Mouse (Mus musculus) heart, postnatal 0 days (tissue): ENCODE data around the gene Islr. TPM values are rescaled to one million over a fixed set of nuclear protein-coding genes. Genes with fewer than 3 reads are reported as not detected.

ENCODE experiments used
- ATAC-seq: fragments of 200-750 bp; cut with Nextera tagmentation; 2 replicates; pipeline ENCODE4 v1.8.0; 2017; ENCODE audit warnings: low read depth, moderate number of reproducible peaks, moderate library complexity; ENCODE audit not compliant: insufficient read depth
- DNase-seq: peaks from one replicate; pipeline ENCODE4 v3.0.0-alpha.2; 2016; ENCODE audit warnings: low spot score
- H3K27ac ChIP-seq: fragments of 300-500 bp; sonication (generic); 2 replicates; pipeline ENCODE4 v1.5.1; 2014; ENCODE audit warnings: low read depth, mild to moderate bottlenecking
- H3K27me3 ChIP-seq: fragments of 300-500 bp; sonication (generic); 2 replicates; pipeline ENCODE4 v1.6.1; 2014; ENCODE audit warnings: low read length, mixed read lengths; ENCODE audit not compliant: control insufficient read depth, insufficient read depth
- H3K36me3 ChIP-seq: fragments of 300-500 bp; sonication (generic); replicated peaks from 2 replicates; pipeline ENCODE4 v1.6.1; 2014; ENCODE audit warnings: low read length, mixed read lengths; ENCODE audit not compliant: control insufficient read depth, insufficient read depth
- H3K4me1 ChIP-seq: fragments of 300-500 bp; sonication (generic); 2 replicates; pipeline ENCODE4 v1.6.1; 2014; ENCODE audit warnings: antibody characterized with exemption; ENCODE audit not compliant: control insufficient read depth, insufficient read depth
- H3K4me2 ChIP-seq: fragments of 300-500 bp; sonication (generic); 2 replicates; pipeline ENCODE4 v1.6.1; 2014; ENCODE audit warnings: low read depth, mild to moderate bottlenecking, low read length, moderate library complexity
- H3K4me3 ChIP-seq: fragments of 300-500 bp; sonication (generic); 2 replicates; pipeline ENCODE4 v1.5.1; 2014; ENCODE audit warnings: low read depth, low read length
- H3K9ac ChIP-seq: fragments of 300-500 bp; sonication (generic); replicated peaks from 2 replicates; pipeline ENCODE4 v1.6.1; 2014; ENCODE audit warnings: low read depth, low read length, mixed read lengths
- H3K9me3 ChIP-seq: fragments of 300-500 bp; sonication (generic); replicated peaks from 2 replicates; pipeline ENCODE4 v1.6.1; 2016; ENCODE audit warnings: low read length; ENCODE audit not compliant: control insufficient read depth
- CTCF ChIP-seq: IDR thresholded peaks from 2 replicates; pipeline ENCODE4 v1.5.1; 2016; ENCODE audit warnings: antibody characterized with exemption, control low read depth, low read depth
- EP300 ChIP-seq: IDR thresholded peaks from 2 replicates; pipeline ENCODE4 v1.6.1; 2016; ENCODE audit warnings: antibody characterized with exemption, low read depth
- WGBS: fragments of 180-500 bp; shearing (Covaris S2); extraction: QIAGEN DNeasy Blood & Tissue Kit; methylation state at CpG from one replicate; pipeline ENCODE4 v1.1.7; 2014; 5-methylcytosine and 5-hydroxymethylcytosine counted together
- microRNA-seq: library from miRNA; unstranded; fragments of <30 nt; microRNA quantifications from one replicate; pipeline ENCODE4, GENCODE M21; 2016
- polyA plus RNA-seq: library from polyadenylated mRNA; unstranded; fragments of >200 nt; fragmentation: Nextera tagmentation; extraction: Ambion mirVana; gene quantifications from 2 replicates; pipeline ENCODE4 v1.2.1, GENCODE M21; 2015
- total RNA-seq: library from RNA; depleted of rRNA; stranded (reverse); fragments of >200 nt; gene quantifications from 2 replicates; pipeline ENCODE4 v1.2.3, GENCODE M21; 2014; ENCODE audit warnings: low replicate concordance; rRNA removed

Islr gene
- total and polyA plus RNA-seq, 2 experiments from 2014 or later, result 14.4 to 39.9 TPM

GRCm38 (mm10) chr9:58112321-58112751, 91.8 kb downstream of the Islr start:
- 44% methylated on average over 5 of the region's 6 CpGs for WGBS
- no peak overlapping the region for H3K4me3 ChIP-seq
- H3K9me3 ChIP-seq, result no peaks in the 10 kb centered on the region
- H3K27ac ChIP-seq, result no peak overlapping the region
- no peak overlapping the region for H3K4me2 ChIP-seq
- TF ChIP-seq CTCF (no peak), EP300 (no peak)
- no peaks in the 10 kb centered on the region for H3K36me3 ChIP-seq
- no peaks in the 10 kb centered on the region; the same call in 1 of the 2 replicates for H3K4me1 ChIP-seq
- peaks cover 33% of the 10 kb centered on the region for H3K27me3 ChIP-seq
- H3K9ac ChIP-seq, result no peak overlapping the region
- no peak for DNase-seq
- no peak for ATAC-seq

DNA sequence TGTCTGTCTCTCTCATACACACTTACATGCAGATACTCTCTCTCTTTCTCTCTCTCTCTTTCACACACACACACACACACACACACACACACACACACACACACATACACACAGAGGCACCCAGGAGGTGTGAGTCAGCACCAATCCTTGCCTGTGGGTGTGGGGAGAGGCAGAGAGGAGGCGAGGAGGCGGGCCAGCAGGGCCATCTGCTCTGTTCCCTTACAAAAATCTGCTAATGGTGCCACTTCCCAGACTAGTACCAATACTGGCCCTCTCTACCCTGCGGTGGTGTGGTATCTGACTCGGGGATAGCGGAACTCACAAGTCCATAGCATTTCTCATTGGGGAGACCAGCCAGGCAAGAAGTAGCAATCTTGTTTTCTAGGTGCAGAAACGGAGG, 92.7 kb downstream of the Islr start:
- no peak for ATAC-seq
- peaks cover 24% of the 10 kb centered on the region for H3K27me3 ChIP-seq
- WGBS, result 68% methylated on average over 6 of the region's 6 CpGs

GRCm38 (mm10) chr9:58110787-58111186, 93.3 kb downstream of the Islr start:
- TF ChIP-seq CTCF (no peak), EP300 (no peak)
- ATAC-seq (no peak), DNase-seq (no peak)
- Histone ChIP-seq H3K9me3 (no peaks in the 10 kb centered on the region), H3K27me3 (peaks cover 23% of the 10 kb centered on the region), H3K4me1 (no peaks in the 10 kb centered on the region; the same call in 1 of the 2 replicates), H3K27ac (no peak overlapping the region), H3K36me3 (no peaks in the 10 kb centered on the region), H3K4me3 (no peak overlapping the region), H3K9ac (no peak overlapping the region), H3K4me2 (no peak overlapping the region)
- WGBS, result 67% methylated on average over 5 of the region's 5 CpGs

More for the DNA sequence above, 92.7 kb downstream of the Islr start:
- no peak for TF ChIP-seq EP300
- DNase-seq, result no peak
- no peak overlapping the region for H3K4me3 ChIP-seq
- no peaks in the 10 kb centered on the region; the same call in 1 of the 2 replicates for H3K4me1 ChIP-seq
- no peaks in the 10 kb centered on the region for H3K36me3 ChIP-seq
- H3K9ac ChIP-seq, result no peak overlapping the region
- H3K9me3 ChIP-seq, result no peaks in the 10 kb centered on the region
- no peak overlapping the region for H3K27ac ChIP-seq
- no peak overlapping the region for H3K4me2 ChIP-seq

GRCm38 (mm10) chr9:58107494-58107893, 96.6 kb downstream of the Islr start:
- no peaks in the 10 kb centered on the region for H3K4me1 ChIP-seq
- TF ChIP-seq CTCF (no peak), EP300 (no peak)
- no peak overlapping the region for H3K27ac ChIP-seq

More at GRCm38 (mm10) chr9:58107494-58107893, 96.6 kb downstream of the Islr start:
- Histone ChIP-seq H3K27me3 (peaks cover 10% of the 10 kb centered on the region), H3K4me3 (no peak overlapping the region), H3K9me3 (no peaks in the 10 kb centered on the region), H3K4me2 (no peak overlapping the region), H3K9ac (no peak overlapping the region), H3K36me3 (no peaks in the 10 kb centered on the region)
- ATAC-seq (no peak), DNase-seq (no peak)
- 53% methylated on average over 5 of the region's 5 CpGs for WGBS

Small RNA genes within 50 kb of the gene (microRNA-seq; reads per million reads assigned to microRNA genes)
- gene Mir6385, result not detected

Other genes starting within 250 kb of the Islr start
- gene Cyp11a1, start 197.9 kb downstream of the Islr start, total RNA-seq, result 1.1 and 2.3 TPM in 2 replicates
- 0.90 and 1.3 TPM in 2 replicates for gene Cyp11a1, start 197.9 kb downstream of the Islr start, polyA plus RNA-seq
- gene Stra6, start 140.5 kb downstream of the Islr start, total RNA-seq, result not detected in 2 replicates
- gene Stra6, start 140.5 kb downstream of the Islr start, polyA plus RNA-seq, result 0.05 and 0.11 TPM in 2 replicates
- gene Ccdc33, start 85.5 kb downstream of the Islr start, total RNA-seq, result not detected in 2 replicates
- 0.25 TPM in 1 of 2 replicates, not detected in the other for gene Ccdc33, start 85.5 kb downstream of the Islr start, polyA plus RNA-seq
- gene Islr2, start within 50 bp of the Islr start, total RNA-seq, result 0.69 and 0.89 TPM in 2 replicates
- gene Islr2, start within 50 bp of the Islr start, polyA plus RNA-seq, result 0.08 TPM in 1 of 2 replicates, not detected in the other
- gene Pml, start 45.5 kb upstream of the Islr start, total RNA-seq, result 11.4 and 15.0 TPM in 2 replicates
- 5.2 and 5.6 TPM in 2 replicates for gene Pml, start 45.5 kb upstream of the Islr start, polyA plus RNA-seq
- gene Stoml1, start 48.9 kb upstream of the Islr start, total RNA-seq, result 16.4 and 52.8 TPM in 2 replicates
- gene Stoml1, start 48.9 kb upstream of the Islr start, polyA plus RNA-seq, result 21.7 and 23.3 TPM in 2 replicates
- 44.1 and 61.7 TPM in 2 replicates for gene Loxl1, start 108.9 kb upstream of the Islr start, total RNA-seq
- 39.2 and 40.7 TPM in 2 replicates for gene Loxl1, start 108.9 kb upstream of the Islr start, polyA plus RNA-seq
- gene Tbc1d21, start 166.1 kb upstream of the Islr start, total RNA-seq, result not detected in 2 replicates
- gene Tbc1d21, start 166.1 kb upstream of the Islr start, polyA plus RNA-seq, result not detected in 2 replicates